Mouse (Mus musculus) frontal cortex, postnatal 10 days (tissue): ENCODE results near the gene Dhps.
A peak's percentile ranks its signal among the peaks of the same experiment; 100 is the strongest.

Experiments used
- DNase-seq, 2 experiments: peaks; one replicate each; pipeline ENCODE4 v3.0.0; 2022; ENCODE audit warnings: low spot score in 2 of 2, mixed read lengths in 1 of 2

Dhps gene

DNA sequence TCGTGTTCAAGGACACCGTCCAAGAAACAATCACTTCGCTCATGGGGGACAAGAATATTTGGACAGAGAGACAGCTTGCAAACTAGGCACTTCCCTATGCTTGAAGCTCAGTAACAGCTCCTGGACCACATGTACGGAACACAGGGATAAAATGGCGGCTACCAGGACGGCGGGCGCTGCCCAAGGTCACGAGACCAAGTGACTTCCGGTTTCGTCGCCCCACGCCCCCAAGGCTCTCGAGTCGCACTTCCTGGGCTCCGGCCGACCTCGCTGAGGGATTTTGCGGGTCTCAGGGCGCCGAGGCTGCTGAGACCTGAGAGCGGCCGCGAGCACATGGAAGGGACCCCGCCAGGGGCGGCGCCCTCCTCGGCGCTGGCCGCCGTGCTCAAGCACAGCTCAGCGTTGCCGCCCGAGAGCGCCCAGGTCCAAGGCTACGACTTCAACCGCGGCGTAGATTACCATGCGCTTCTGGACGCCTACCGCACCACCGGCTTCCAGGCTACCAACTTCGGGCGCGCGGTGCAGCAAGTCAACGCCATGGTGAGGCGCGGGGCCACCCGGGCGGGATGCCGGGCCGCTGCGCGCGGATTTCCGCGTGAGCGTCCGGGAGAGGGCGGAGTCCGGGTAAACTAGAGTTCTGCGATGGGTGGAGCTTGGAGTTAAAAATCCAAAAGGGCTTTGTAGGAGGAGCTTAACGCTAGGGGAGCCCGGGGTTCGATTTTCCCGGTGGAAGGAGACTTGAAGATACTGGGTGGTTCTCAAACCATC is at the start of gene Dhps:
Gene Dhps (plus strand): TSS at position 244 of the 768 bp plus-strand sequence.
- peak; percentile 88 to 91 for DNase-seq

DNA sequence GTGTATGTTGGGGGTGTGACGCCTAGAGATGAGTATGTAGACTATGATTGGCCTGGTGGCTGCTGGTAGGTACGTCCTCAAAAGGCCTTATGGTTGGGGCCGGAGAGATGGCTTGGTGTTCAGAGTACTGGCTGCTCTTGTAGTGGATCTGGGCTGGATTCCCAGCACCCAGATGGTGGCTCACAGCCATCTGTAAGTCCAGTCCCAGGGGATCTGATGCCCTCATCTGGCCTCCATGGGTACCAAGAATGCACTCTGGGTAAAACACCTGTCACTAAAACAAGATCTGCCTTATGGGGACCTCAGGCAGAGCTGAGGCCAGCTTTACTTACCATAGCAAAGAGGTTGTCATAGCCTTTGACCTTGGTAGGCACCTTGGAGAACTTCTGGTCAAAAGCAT is 47.7 kb upstream of the Dhps start:
- no peak for DNase-seq

DNA sequence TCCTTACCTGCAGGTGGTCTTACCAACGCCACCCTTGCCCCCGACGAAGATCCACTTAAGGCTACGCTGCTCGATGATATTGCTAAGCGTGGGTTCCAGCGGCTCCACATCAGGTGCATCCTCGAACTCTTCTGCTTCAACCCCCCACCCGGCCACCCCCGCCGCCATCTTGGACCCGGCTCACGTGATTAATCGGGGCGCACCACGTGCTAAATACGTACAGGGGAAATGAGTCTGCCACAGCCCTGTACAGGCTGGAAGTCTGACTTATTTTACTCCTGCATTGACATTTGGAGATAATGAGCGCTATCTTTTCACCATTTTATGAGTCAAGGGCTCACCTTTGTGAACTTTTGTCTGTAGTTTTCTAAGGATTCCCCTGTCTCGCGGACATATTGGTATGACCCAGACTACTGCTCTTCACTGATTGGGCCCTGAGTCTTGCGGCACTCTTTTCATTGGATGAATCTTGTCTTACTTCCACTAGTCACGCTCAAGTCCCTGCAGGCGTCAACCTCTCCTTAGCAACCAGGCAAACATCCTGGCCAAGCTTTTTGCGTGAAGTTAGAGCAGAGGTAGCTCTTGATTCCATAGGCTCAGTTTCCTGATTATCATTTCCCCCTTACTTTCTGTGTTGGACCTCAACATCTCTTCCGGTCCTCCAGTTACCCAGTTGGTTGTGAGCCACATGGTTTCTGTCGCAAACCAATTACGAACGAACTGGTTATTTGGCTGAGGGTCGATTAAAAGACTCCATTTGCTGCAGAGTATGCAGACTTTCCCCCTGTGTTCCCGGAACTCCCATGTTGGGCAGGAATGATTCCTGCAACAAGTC is 46.2 kb upstream of the Dhps start, which contains the start of gene Asna1:
Gene Asna1 (minus strand): TSS at position 184 of the 835 bp plus-strand sequence.
- peak; percentile 78 to 81 for DNase-seq

DNA sequence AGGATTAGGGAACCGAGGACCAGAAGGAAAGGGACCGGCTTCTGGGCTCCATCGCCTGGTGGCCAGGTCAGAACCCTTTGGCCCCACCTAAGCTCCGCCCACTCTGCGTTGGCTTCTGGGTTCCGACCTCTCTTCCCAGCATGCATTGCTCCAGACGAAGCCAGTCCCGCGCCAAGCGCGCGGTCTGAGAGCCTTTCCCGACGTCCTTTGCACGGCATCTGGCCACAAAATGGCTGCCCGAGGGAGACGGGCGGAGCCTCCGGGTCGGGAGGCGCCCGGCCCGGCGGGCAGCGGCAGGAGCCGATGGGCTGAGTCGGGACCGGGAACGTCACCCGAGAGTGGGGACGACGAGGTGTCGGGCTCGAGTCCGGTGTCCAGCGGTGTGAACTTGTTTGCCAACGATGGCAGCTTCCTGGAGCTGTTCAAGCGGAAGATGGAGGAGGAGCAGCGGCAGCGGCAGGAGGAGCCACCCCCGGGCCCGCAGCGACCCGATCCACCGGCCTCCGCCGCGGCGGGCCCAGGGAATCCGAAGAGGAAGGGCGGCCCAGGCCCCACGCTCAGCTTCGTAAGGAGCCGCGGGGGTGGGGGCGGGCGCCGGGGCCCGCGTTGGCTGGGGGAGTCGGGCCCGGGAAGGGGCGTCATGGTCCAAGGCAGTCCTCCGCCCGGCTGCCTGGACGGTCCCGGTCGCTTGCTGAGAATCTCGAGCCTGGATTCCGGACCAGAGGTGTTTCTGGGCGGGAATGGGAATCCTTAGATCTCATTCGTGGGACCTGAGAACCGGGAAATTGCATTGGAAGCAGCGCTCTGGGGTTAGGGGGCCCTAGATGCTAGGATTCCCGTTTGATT is 44.7 kb upstream of the Dhps start, which contains the start of gene Trir:
Gene Trir (plus strand): TSS at position 154 of the 846 bp plus-strand sequence.
- DNase-seq = peak; percentile 90 to 93

DNA sequence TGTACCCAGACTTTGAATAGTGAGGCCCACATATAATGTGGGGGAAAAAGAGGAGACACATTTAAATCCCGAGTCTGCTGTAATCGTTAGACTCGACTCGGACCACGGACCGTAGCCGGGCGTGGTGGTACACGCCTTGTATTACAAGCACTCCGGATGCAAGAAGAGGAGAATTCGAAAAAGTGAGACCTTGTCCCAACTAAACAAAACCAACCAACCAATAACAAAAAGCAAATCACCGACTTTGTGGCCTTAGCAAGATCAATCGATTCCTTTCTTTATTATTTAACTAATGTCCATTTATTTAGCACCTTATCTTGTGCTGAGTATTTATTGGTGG is 44.1 kb upstream of the Dhps start:
- DNase-seq = no peak

DNA sequence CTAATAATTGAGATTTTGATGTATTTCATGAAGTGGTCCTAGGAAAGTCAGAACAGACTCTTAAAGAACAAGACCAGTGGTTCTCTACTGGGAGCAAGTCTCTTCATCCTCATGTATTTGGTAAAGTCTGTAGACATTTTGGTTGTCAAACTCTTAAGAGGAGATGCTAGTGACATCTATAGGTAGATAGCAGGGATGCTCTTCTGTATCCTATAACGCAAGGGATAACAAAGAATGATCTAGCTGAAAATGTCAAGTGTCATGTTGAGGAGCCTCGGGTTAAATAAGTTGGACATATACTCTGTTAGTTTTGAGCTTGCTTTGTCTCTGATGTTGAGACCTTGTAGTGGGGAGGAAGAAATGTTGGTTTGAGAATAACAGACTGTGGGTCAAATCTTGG is 43.6 kb upstream of the Dhps start:
- DNase-seq = no peak

DNA sequence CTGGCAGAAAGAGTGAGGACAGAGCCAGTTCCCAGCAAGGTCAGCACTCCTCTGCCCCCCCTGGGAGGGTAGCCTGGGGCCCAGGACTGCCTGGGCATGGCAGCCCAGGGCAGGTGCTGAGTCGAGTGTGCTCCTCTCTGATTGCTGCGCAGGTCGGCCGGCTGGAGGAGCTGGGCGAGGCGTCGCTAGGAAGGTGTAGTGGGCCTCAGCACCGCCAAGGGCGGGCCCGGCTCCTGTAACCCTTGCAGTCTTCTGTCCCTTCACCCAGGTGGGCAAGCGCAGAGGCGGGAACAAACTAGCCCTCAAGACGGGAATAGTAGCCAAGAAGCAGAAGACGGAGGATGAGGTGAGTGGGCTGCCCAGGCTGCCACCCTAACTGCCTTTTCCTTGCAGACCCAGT is 42.3 kb upstream of the Dhps start:
- no peak for DNase-seq

DNA sequence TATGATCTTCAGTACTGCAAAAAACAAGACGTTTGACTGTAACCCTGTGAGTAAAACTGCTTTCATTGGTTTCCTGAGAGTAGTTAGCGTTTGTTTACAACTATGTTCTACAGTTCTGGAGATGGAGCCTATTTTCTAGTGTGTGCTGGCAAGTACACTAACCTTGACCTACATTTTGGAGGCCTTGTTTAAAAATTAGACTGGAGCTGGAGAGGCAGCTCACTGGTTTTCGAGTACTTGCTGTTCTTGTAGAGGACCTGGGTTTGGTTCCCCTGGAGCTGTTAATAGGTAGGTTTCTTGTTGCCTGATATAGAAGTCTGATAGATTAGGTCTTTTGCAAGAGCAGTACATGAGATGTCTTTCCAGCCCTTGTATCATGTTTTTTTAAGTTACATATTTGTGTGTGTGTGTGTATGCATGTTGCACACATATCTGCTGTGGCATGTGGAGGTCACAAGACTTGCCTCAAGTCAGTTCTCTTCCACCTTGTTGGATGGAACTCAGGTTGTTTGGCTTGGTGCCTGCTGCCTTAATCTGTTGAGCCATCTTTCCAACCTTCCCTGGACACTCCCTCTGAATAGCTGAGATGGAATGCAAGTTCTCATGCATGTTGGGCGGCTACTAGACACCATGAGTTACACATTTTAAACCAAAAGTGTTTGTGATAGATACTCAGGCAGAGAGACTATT is 38.8 kb upstream of the Dhps start:
- DNase-seq = no peak

DNA sequence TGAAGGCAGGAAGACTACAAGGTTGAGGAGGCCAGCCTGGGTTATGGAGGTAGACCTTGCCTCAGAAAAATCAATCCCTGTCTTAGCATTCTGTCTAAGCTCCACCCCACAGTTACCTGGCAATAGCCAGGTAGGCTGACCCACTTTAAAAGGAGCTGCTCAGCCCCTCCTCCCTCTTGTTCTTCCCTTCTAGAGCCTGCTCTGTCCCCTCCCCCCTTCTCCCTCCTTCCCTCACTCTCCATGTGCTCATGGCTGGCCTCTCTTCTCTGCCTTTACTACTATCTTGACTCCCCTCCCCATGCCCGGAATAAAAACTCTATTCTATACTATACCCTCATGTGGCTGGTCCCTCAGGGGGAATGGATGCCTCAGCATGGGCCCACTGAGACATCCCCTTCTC is 37.7 kb upstream of the Dhps start:
- no peak for DNase-seq

DNA sequence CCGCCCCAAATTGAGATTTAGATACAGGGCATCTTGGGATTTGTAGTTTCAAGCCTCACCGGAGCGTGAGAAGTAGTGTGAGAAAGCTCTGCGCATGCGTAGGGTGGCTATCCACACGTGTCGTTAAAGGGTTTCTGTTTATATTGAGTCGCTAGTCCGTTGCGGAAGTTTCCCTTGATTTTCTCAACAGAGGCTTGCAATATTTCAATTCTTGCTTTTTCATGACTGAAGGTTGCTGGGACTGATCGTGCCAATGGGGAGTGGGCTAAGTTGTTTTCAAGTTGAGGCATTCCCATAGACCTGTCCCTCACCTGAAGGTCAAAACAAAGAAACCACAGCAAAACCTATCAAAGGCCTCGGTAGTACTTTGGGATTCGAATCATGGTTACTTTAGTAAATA is 36.8 kb upstream of the Dhps start:
- DNase-seq = peak; percentile 67

DNA sequence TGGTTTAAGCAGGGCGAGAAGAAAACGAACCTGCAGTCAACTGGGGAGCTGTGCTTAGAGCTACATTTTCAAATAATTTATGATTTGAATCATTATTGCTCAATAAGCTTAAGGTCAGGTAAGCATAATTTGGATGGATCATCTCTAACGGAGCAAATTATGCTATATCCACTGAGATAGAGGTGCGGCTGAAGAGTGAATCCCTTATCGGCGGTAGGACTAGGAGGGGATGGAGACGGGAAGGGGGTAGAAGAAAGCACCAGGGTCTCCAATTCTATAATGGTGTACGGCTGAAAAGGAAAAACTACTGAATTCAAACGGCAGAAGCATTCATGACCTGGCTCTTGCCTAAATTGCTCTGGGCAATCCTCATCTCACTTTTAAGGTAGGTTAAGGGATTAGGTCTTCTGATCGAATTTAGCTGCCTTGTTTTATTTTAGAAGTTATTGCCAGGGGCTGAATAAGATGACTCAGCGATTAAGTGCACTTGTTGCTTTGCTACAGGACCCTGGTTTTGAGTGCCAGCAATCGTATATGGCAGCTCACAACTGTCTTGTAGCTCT is 36.3 kb upstream of the Dhps start:
- DNase-seq = no peak

DNA sequence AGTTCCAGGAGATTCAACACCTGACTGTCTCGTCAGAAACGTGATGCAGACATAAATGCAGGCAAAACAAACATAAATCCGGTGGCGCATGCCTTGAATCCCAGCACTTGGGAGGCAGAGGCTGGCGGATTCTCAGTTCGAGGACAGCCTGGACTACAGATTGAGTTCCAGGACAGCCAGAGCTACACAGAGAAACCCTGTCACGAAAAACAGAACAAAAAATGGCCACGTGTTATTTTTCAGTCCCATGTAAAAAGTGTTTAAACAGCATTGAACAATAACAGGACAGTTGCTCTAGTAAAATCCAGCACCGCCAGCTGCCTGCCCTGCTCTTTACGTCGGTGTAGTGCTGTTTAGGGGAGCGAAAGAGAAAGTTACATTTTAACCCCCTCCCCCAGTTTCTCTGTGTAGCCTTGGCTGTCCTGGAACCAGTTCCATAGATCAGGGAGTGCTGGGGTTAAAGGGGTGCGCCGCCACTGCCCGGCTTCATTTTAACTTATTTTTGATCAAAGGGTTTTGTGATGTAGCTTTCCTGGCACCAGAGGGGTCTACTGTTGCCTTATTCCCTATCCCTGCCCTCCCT is 35.7 kb upstream of the Dhps start:
- no peak for DNase-seq

DNA sequence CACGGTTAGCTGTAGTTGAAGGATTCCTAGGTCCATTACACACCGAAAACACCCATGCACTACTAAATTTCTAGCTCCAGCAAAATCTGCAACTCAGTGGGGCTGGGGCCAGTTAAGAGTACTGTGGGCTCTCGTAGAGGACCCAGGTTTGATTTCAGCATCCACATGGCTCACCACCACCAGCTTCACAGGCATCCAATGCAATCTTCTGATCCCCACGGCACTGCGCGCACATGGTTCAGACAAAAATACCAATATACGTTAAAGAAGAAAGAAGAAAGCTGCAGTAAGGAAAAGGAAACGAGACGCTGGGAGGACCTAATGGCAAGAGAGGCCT is 35.2 kb upstream of the Dhps start:
- DNase-seq = no peak

DNA sequence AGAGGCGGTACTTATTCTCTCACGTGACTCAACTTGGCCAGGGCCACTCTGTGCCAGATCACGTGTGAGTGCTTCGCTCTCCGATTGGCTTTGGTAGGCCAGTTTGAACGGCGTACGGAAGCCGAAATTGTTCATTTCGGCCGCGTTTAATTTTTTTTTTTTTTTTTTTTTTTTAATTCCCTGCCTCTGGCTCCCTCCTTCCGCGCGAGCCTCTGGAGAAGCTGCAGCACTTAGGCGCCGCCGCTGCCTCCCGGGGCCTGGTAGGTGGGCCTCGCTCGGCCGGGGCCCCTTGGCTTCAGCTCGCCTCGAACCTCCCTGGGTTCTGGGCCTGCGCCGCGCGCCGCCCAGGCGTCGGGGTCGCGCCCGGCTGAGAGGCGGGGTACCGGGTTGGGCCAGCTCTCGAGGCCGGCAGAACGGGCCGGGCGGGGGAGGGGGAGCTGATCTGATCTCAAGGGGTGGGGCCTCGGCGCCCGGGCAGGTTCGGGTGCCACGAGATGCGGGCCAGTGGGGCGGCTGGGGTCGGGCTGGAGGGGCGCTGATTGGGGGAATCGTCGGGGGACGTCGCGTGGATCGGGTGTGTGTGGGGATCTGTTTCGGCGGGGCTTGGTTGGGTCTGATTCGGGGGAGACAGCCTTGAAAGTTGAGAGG is 34.7 kb upstream of the Dhps start, which contains the start of gene Tnpo2:
Gene Tnpo2 (plus strand): TSS at position 198 of the 648 bp plus-strand sequence.
- DNase-seq = peak; percentile 88 to 91

DNA sequence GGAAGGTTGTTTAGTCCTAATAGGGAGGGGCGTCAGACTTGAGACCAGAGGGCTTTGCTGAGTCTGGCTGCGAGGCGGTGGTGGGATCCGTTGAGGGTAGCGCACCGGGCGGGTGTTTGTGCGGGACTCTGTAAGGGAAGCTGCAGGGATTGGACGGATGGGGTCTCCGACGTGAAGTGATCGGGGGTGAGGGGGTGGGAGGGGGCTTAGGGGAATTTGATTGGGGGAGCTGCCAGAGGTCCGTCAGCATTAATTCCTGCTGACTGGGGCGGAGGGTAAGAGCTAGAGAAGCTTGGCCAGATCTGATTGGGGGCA is 34.2 kb upstream of the Dhps start:
- DNase-seq = no peak

DNA sequence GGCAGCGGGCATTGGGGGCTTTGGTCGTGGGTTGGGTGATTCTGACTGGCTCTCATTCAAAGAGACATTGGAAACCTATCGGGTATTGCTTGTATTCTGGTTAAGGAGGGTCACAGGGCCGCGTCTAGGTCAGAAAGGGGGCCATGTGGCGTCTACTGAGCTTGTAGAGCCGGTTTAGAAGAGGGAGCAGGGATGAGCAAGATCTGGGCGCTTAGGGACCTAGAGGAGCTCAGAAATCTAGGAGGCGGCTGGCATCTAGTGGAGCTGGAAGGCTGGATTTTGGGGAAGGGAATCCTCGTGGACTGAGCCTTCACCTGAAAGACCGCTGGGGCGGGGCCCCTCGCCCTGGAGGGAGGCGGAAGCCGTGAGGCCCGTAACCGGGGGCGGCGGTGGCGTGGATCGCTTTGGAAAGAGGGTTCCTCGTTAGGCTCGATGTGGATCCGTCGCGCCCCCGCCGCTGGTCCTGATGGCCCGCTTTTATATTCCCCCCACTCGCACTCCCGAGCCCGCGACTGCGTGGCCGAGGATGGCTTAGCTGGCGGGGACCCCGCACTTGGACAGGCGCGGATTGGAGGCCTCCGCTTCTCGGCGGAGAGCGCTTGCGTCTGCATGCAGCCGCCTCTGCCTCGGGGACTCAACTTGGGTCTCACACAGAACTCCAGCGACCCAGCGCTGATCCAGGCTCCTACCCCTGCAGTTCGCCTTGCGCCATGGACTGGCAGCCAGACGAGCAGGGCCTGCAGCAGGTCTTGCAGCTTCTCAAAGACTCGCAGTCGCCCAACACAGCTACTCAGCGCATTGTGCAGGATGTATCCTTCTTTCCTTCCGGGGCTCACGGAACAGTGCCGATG is 33.7 kb upstream of the Dhps start:
- peak in 1 of 2 experiments; percentile 52 for DNase-seq

DNA sequence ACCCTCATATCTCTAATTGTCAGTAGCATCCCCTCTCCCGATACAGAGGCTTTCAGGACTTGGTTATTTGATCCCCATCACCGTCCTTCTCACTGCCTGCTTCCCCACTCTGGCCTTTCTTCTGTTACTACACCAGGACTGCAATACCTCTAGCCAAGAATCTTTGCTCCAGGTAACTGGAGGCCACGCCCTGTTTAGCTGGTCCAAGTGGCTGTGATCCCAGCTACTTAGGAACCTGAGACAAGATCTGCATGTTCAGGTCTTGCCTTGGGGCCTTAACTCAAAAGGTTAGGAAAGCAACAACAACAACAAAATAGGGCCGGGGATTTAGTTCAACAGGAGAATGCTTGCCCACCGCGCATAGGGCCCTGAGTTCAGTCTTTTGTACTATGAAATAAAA is 27.9 kb upstream of the Dhps start:
- no peak for DNase-seq

DNA sequence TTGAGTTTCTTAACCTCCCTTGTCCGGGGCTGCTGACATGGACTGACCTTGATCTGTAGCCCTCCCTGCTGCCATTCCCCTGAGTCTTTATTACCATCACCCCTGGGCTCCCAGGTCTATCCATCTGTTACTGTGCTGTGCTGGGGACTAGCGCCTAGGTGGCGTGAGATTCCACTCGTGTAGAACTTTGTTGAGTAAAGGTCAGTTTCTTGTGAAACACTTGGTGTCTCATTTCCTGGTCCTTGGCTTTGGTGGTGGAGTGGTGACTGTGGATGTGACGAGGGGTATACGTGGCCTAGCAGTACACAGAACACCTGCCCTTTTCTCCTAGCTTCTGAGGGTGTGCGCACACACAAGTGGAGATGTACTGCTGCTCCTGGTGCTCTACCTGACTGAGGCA is 14.2 kb upstream of the Dhps start:
- DNase-seq = no peak

DNA sequence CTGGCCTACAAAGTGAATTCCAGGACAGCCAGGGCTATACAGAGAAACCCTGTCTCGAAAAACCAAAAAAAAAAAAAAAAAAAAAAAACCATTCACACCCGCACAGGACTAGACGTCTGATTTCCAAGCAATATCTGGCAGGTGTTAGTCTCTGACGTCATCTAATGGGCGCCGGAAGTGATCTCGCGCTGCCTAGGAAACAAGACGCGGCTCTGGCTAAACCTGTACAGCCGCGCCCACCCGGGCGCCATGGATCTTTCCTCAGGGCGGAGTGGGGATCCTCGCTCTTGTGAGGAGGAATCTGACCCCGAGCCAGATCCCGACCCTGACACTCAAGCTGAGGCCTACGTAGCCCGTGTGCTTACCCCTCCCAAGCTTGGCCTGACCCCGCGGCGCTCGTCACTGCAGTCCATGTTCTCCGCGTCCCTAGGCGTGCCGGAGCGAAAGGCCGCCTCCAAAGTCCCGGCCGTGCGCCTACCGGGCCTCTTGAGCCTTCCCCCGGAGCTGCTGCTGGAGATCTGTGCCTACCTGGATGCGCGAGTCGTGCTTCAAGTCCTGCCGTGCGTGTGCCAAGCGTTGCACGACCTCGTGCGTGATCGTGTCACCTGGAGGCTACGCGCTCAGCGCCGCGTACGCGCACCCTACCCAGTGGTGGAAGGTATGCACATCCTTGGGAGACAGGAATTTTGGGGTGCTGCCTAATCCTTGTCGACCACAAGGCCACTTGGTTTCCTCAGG is 11.5 kb upstream of the Dhps start, which contains the start of gene Fbxw9:
Gene Fbxw9 (plus strand): TSS at position 177 of the 738 bp plus-strand sequence.
- DNase-seq = peak; percentile 88
